Mouse (Mus musculus) heart, embryonic 10.5 days (tissue): ENCODE data around the gene Cacna1s. TPM values are rescaled to one million over a fixed set of nuclear protein-coding genes. Genes with fewer than 3 reads are reported as not detected.
A peak's percentile ranks its signal among the peaks of the same experiment; 100 is the strongest.

Experiments
- DNase-seq: peaks from one replicate; pipeline ENCODE4 v3.0.0-alpha.2; 2017; ENCODE audit warnings: low spot score
- H3K27ac ChIP-seq: fragments of 300-500 bp; sonication (generic); 2 replicates; pipeline ENCODE4 v1.5.1; 2016; ENCODE audit warnings: mild to moderate bottlenecking
- H3K27me3 ChIP-seq: fragments of 300-500 bp; sonication (generic); 2 replicates; pipeline ENCODE4 v1.6.1; 2016; ENCODE audit warnings: mild to moderate bottlenecking; ENCODE audit not compliant: poor library complexity, insufficient read depth, severe bottlenecking
- H3K36me3 ChIP-seq: fragments of 300-500 bp; sonication (generic); 2 replicates; pipeline ENCODE4 v1.6.1; 2016; ENCODE audit warnings: mild to moderate bottlenecking, moderate library complexity
- H3K4me1 ChIP-seq: fragments of 300-500 bp; sonication (generic); 2 replicates; pipeline ENCODE4 v1.6.1; 2016; ENCODE audit warnings: mild to moderate bottlenecking
- H3K4me3 ChIP-seq: fragments of 300-500 bp; sonication (generic); 2 replicates; pipeline ENCODE4 v1.5.1; 2016; ENCODE audit warnings: mild to moderate bottlenecking, moderate library complexity
- H3K9me3 ChIP-seq: fragments of 300-500 bp; sonication (generic); 2 replicates; pipeline ENCODE4 v1.6.1; 2016; ENCODE audit warnings: mild to moderate bottlenecking, moderate library complexity
- WGBS: fragments of 180-500 bp; shearing (Covaris S2); methylation state at CpG from one replicate; pipeline ENCODE4 v1.1.7; 2016; 5-methylcytosine and 5-hydroxymethylcytosine counted together
- polyA plus RNA-seq: library from polyadenylated mRNA; unstranded; fragments of >200 nt; fragmentation: Nextera tagmentation; extraction: Ambion mirVana; gene quantifications from 2 replicates; pipeline ENCODE4 v1.2.1, GENCODE M21; 2016

The Cacna1s gene
- polyA plus RNA-seq, 1 experiment from 2014 or later, result 1.3 TPM

DNA sequence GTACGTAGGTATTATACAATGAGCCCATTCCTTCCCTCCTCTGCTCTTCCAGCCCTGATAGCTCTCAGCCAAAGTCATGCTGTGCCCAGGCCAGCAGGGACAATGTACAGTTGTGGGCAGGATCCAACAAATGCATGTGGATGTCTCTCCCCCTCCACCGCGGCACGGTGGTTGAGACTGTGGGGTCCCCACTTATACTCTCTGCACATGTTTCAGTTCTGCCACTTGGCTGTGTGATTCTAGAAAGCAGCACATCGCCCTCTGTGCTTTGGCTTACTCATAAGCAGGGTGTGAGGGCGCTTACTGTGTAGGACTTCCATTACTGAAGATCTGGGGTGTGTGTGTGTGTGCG lies 9.2 kb downstream of the Cacna1s start:
- Histone ChIP-seq H3K36me3 (no peaks in the 10 kb centered on the region), H3K4me1 (peaks cover 24% of the 10 kb centered on the region), H3K27me3 (peaks cover 11% of the 10 kb centered on the region; the same call in 1 of the 2 replicates), H3K9me3 (no peaks in the 10 kb centered on the region), H3K27ac (no peak overlapping the region), H3K4me3 (no peak overlapping the region)
- no peak for DNase-seq
- WGBS, result 81% methylated on average over 7 of the region's 7 CpGs

DNA sequence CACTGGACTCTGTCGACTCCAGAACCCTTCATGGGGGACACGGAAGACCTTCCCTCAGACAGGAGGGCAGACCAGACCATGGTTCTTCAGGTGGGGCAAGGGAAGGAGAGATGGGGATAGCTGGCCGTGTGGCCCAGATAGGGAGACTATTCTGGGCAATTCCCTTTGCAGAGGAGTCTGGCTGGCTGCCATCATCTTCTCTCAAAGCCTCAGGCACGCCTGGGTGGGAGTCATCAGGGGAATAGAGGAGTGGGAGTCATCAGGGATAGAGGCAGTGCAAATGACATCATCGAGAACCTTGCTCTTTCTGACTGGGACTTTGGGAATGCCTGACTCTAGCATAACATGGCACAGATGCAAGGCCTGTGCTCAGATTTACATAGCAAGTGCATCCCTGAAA lies 11.4 kb downstream of the Cacna1s start:
- 0 out of 2 replicates have a peak overlapping the region, but pooled peaks have one; percentile 7 for H3K27ac ChIP-seq
- peaks cover 11% of the 10 kb centered on the region; the same call in 1 of the 2 replicates for H3K27me3 ChIP-seq
- H3K4me3 ChIP-seq, result no peak overlapping the region
- H3K36me3 ChIP-seq, result no peaks in the 10 kb centered on the region
- H3K9me3 ChIP-seq, result no peaks in the 10 kb centered on the region
- peaks cover 23% of the 10 kb centered on the region for H3K4me1 ChIP-seq
- WGBS, result 46% methylated on average over 5 of the region's 5 CpGs
- no peak for DNase-seq

DNA sequence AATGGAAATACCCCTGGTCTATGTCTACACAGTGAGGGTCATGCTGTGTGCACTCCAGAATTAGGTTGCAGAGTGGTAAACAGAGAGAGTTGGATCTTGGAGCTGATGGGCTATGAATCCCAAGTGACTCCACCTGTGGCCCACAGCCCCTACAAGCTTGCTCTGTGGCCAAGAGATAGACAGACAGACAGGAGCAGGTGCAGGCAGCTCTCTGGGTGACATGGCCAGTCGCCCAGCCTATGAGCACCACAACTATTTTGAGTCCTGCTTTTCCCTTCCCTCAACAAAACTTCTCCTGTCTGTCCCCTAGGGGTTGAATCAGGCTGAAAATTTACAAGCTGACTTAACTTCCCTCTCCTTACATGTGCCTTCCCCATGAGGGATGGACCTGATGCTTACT lies 14.1 kb downstream of the Cacna1s start:
- H3K27ac ChIP-seq, result no peak overlapping the region
- H3K9me3 ChIP-seq, result no peaks in the 10 kb centered on the region
- H3K4me1 ChIP-seq, result peaks cover 18% of the 10 kb centered on the region
- peaks cover 18% of the 10 kb centered on the region; the same call in 1 of the 2 replicates for H3K27me3 ChIP-seq
- H3K4me3 ChIP-seq, result no peak overlapping the region
- H3K36me3 ChIP-seq, result no peaks in the 10 kb centered on the region
- DNase-seq, result no peak
- WGBS, result 59% methylated on average over 1 of the region's 1 CpGs

DNA sequence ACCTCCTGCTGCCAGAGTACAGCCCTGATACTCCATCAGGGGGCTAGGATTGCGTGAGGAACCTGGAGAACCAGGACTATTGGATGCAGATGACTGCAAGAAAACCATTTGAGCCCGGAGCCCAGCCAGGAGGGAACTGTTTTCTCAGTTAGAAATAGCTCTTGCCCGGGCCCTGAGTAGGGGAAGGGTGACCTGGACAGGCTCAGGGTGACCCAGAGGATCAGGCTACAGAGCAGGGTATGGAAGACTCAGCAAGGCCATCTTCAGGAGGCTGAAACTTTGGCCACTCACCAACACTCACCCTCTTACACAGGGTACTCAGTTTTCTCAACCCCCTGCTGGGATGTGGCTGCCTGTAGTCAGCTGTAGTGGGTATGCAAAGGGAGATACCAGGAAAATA lies 15.0 kb downstream of the Cacna1s start:
- no peak for DNase-seq
- H3K4me1 ChIP-seq, result peaks cover 17% of the 10 kb centered on the region
- 56% methylated on average over 3 of the region's 3 CpGs for WGBS

DNA sequence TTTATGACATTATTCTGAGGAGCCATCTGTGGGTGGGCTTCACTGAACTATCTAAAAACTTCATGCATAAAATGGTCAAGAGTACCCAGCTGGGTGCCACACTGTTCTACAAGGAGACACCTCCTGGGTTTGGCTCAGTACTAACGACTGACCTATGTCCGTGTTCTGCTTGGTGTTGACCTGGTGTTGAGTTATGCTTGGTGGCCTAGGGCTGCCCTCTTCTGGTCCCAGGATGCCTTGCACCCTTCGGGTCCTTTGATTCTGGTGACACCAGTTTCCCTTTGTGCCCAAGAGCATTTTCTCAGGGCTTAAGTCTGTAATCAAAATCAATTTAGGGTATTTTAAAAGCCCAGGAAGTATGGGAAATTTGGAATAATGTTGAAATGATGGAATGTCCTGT lies 23.5 kb downstream of the Cacna1s start:
- no peaks in the 10 kb centered on the region for H3K9me3 ChIP-seq
- H3K36me3 ChIP-seq, result no peaks in the 10 kb centered on the region
- no peak overlapping the region for H3K27ac ChIP-seq
- 4% methylated on average over 3 of the region's 3 CpGs for WGBS
- no peak for DNase-seq
- peaks cover 28% of the 10 kb centered on the region for H3K27me3 ChIP-seq
- H3K4me1 ChIP-seq, result 0 out of 2 replicates have a peak, but pooled peaks cover 4% of the 10 kb centered on the region
- H3K4me3 ChIP-seq, result no peak overlapping the region

More for the DNA sequence above, 15.0 kb downstream of the Cacna1s start:
- no peaks in the 10 kb centered on the region for H3K36me3 ChIP-seq
- peaks cover 16% of the 10 kb centered on the region; the same call in 1 of the 2 replicates for H3K27me3 ChIP-seq
- no peak overlapping the region for H3K27ac ChIP-seq
- no peak overlapping the region for H3K4me3 ChIP-seq
- no peaks in the 10 kb centered on the region for H3K9me3 ChIP-seq

DNA sequence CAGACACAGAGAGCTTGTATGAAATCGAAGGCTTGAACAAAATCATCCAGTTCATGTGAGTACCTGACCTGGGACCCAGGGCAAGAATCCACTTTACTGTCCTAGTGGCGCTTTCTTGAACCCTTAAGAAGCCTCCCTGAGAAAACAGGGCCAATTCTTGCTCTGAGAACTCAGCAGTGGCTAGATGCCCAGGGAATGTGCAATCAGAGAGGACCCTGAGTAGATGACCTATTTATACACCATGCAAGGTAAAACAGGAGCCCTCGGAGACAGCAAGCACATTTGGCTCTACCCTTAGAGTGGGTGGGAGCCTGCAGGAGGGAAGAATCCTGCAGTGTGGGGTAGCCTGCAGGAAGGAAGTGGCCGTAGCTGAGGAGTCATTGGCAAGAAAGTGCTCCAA lies 25.1 kb downstream of the Cacna1s start:
- 53% methylated on average over 4 of the region's 4 CpGs for WGBS
- DNase-seq, result no peak
- H3K27me3 ChIP-seq, result peaks cover 28% of the 10 kb centered on the region
- H3K27ac ChIP-seq, result no peak overlapping the region
- H3K4me3 ChIP-seq, result no peak overlapping the region
- H3K9me3 ChIP-seq, result no peaks in the 10 kb centered on the region
- no peaks in the 10 kb centered on the region for H3K36me3 ChIP-seq
- H3K4me1 ChIP-seq, result 0 out of 2 replicates have a peak, but pooled peaks cover 4% of the 10 kb centered on the region

DNA sequence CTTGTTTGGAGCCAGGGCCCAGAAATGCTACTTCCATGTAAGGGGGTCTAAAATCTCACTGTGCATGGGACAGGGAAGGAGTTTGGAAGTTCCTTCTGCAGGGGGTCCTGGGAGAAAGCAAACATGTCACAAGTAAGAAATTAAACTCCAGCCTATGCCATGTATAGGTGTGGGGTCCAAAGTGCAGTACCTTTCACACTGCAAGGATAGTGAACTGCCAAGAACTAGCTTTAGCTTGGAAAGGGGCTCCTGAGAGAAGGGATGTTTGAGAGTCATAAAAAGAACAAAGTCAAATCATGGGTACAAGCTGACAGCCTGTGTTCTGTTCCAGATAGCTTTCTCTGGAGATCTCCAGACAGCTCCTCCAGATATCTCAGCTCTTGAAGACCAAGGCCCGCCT lies 28.6 kb downstream of the Cacna1s start:
- H3K36me3 ChIP-seq, result no peaks in the 10 kb centered on the region
- DNase-seq, result no peak
- H3K9me3 ChIP-seq, result no peaks in the 10 kb centered on the region
- H3K4me3 ChIP-seq, result no peak overlapping the region
- H3K4me1 ChIP-seq, result peaks cover 10% of the 10 kb centered on the region
- H3K27ac ChIP-seq, result no peak overlapping the region
- 76% methylated on average over 1 of the region's 1 CpGs for WGBS
- peaks cover 29% of the 10 kb centered on the region for H3K27me3 ChIP-seq

DNA sequence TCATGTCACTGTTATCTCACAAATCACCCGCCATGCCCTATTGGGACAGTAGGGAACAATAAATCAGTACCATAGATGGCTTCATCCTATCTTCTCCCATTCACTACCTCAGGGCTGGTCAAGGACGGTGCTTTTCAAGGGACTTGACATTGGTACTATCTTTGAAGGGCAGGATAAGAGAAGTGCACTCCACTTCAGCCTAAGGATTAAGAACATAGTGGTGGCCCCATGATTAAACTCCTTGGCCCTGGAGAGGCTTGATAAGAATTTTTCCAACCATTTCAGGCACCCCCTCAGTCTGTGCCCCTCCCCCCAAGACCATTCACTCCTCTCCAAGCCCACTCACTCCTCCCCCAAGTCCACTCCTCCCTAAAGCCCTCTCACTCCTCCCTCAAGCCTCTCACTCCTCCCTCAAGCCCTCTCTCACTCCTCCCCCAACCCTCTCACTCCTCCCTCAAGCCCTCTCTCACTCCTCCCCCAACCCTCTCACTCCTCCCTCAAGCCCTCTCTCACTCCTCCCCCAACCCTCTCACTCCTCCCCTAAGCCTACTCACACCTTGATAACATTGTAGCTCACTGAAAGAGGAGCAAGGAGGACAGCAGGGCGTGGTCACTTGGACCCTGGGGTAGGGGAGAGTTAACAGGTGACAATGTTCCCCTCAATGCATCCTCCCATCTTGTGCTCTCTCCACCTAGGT lies 33.6 kb downstream of the Cacna1s start:
- Histone ChIP-seq H3K27ac (no peak overlapping the region; the same call in 1 of the 2 replicates), H3K27me3 (peaks cover 57% of the 10 kb centered on the region), H3K9me3 (no peaks in the 10 kb centered on the region), H3K4me1 (peaks cover 18% of the 10 kb centered on the region), H3K4me3 (no peak overlapping the region), H3K36me3 (no peaks in the 10 kb centered on the region)
- WGBS, result 41% methylated on average over 3 of the region's 3 CpGs
- no peak for DNase-seq

DNA sequence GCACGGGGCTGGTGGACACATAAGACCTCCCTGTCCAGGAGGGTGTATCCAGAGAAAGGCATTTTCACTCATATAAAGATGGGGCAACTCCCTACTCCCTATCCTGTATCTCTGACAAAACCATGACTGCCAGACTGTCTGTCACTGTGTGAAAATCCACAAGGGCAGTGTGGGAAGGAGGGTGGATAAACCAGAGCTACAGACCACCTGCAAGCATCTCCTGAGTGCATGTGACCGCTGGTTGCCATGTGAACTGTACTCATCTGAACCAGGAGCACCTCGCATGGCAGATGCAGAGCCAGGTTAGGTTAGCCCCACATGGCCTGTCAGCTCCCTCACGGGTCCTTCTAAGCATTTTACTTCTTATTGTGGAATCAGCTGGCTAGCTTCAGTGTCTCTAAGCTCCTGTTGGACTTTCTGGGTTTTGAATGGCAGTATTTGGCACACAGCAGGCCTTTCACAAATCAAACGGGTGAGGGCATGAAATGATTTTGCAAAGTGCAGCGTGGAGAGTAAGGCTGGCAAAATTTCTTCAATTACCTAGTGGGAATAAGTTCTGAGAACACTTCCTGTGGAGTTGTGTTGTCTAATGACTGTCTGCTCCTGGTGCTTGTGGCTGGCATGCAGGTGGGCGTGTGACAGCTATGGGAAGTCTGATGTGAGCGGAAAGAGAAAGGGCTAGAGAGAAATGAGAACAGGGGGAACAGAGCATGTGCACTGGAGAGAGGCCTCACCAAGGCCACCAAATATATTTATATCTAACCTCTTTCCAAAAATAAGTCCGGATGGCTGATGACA lies 37.0 kb downstream of the Cacna1s start:
- no peak overlapping the region for H3K27ac ChIP-seq
- DNase-seq, result no peak
- peaks cover 21% of the 10 kb centered on the region for H3K4me1 ChIP-seq
- WGBS, result 83% methylated on average over 9 of the region's 9 CpGs
- H3K4me3 ChIP-seq, result no peak overlapping the region
- H3K27me3 ChIP-seq, result peaks cover 70% of the 10 kb centered on the region
- no peaks in the 10 kb centered on the region for H3K9me3 ChIP-seq
- no peaks in the 10 kb centered on the region for H3K36me3 ChIP-seq

DNA sequence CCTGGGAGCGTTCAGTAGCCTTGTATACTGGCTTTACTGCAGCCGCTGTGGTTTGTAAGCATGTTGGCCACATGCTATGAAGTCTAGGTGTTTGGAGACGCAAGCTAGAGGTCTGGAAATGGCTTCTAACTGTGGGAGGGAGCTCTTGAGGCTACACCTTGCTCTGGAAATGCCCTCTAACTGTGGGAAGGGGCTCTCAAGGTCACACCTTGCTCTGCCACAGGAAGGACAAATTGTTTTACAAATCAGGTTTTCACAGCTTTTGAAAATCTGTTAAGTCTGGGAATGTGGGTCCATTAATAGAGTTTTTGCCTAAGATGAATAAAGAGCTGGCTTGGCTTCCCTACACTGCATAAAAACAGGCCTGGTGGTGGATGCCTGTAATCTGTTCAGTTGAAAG lies 41.2 kb downstream of the Cacna1s start:
- H3K27me3 ChIP-seq, result peaks cover 55% of the 10 kb centered on the region
- H3K27ac ChIP-seq, result no peak overlapping the region
- H3K4me1 ChIP-seq, result 0 out of 2 replicates have a peak, but pooled peaks cover 9% of the 10 kb centered on the region
- H3K9me3 ChIP-seq, result no peaks in the 10 kb centered on the region
- H3K36me3 ChIP-seq, result no peaks in the 10 kb centered on the region
- no peak for DNase-seq
- H3K4me3 ChIP-seq, result no peak overlapping the region
- 56% methylated on average over 3 of the region's 3 CpGs for WGBS

DNA sequence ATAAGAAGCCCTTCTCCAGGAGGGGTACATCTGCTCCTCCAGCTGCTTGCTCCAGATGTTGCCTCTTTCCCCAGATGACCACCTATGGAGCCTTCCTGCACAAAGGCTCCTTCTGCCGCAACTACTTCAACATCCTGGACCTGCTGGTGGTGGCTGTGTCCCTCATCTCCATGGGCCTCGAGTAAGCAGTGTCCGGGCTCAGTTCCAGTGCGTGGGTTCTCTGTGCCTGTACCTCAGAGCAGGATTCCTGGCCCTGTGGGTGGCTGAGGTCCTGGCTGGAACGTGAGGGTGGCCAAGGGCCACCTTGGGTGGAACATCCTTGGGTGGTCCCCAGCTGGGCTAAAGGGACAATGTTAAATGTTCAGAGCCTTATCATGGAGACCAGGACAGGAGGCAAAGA lies 42.3 kb downstream of the Cacna1s start:
- WGBS, result 60% methylated on average over 5 of the region's 5 CpGs
- Histone ChIP-seq H3K4me1 (0 out of 2 replicates have a peak, but pooled peaks cover 9% of the 10 kb centered on the region), H3K36me3 (no peaks in the 10 kb centered on the region), H3K9me3 (no peaks in the 10 kb centered on the region), H3K27me3 (peaks cover 46% of the 10 kb centered on the region), H3K27ac (no peak overlapping the region), H3K4me3 (no peak overlapping the region)
- DNase-seq, result no peak

DNA sequence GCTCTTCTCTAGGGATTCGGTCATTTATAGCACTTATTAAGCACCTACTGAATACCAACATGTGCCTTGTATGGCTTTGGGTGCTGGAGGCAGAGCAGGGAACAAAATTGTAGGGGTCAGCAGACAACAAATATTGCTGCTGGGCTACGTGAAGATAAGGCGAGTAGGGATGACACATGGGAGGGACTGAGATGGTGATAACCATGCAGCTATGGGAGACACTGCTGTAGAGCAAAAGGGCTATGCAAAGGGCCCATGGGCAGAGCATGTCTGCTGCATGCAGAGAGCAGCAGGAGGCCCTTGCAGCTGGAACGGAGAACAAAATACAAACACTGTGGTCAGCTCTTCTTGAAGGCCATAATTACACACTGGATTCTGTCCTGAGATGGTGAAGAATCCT lies 49.5 kb downstream of the Cacna1s start:
- Histone ChIP-seq H3K27me3 (peaks cover 27% of the 10 kb centered on the region; the same call in 1 of the 2 replicates), H3K4me1 (peaks cover 43% of the 10 kb centered on the region), H3K9me3 (no peaks in the 10 kb centered on the region), H3K4me3 (no peak overlapping the region), H3K36me3 (no peaks in the 10 kb centered on the region), H3K27ac (0 out of 2 replicates have a peak overlapping the region, but pooled peaks have one; percentile 42)
- DNase-seq, result no peak
- WGBS, result 62% methylated on average over 4 of the region's 4 CpGs

DNA sequence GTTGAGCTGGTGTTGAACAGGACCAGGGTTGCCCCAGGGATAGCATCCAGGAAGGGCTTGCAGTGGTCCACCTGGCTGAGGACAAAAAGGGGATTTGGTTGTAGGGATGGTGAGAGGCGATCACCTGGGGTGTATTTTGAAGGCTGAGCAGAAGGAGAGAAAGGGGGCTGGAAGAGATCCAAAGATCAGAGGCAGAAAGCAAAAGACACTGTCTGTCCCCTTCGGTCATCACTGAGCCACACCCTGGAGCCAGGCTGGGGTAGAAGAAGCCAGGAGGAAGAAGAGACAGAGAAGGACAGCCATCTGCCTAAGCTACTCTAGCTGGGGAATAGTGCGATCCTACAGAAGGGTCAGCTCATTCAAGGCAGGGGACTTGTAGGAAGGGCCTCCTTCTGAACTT lies 50.0 kb downstream of the Cacna1s start:
- Histone ChIP-seq H3K4me1 (peaks cover 43% of the 10 kb centered on the region), H3K9me3 (no peaks in the 10 kb centered on the region), H3K27me3 (peaks cover 27% of the 10 kb centered on the region; the same call in 1 of the 2 replicates), H3K4me3 (no peak overlapping the region), H3K27ac (peak overlapping the region; percentile 42; the same call in 1 of the 2 replicates), H3K36me3 (no peaks in the 10 kb centered on the region)
- DNase-seq, result no peak
- WGBS, result 49% methylated on average over 3 of the region's 3 CpGs
